Mouse (Mus musculus) myocyte (in vitro differentiated cells): ENCODE measurements around the gene Ddah1.

Experiments used
- CEBPB ChIP-seq: IDR thresholded peaks from 2 replicates; pipeline ENCODE4 v1.6.1; 2011; ENCODE audit warnings: mild to moderate bottlenecking, moderate library complexity; ENCODE audit not compliant: poor library complexity, insufficient read depth, severe bottlenecking
- MAX ChIP-seq: IDR thresholded peaks from one replicate; pipeline ENCODE4 v1.6.1; 2011; ENCODE audit warnings: low read depth, mild to moderate bottlenecking, control low read depth
- POLR2A ChIP-seq: IDR thresholded peaks from one replicate; pipeline ENCODE4 v1.6.1; 2011; ENCODE audit warnings: low read depth, mild to moderate bottlenecking, control low read depth, moderate library complexity; ENCODE audit not compliant: insufficient read length

- TF ChIP-seq POLR2A = no peak
- TF ChIP-seq CEBPB = no peak
- no peak for TF ChIP-seq MAX
Measured at GRCm38 (mm10) chr3:145730092-145730491, 28.4 kb upstream of the Ddah1 start.
